Mouse (Mus musculus) megakaryocyte, embryonic 14.5 days (primary cell): ENCODE data around the gene Slc6a17. TPM values are rescaled to one million over a fixed set of nuclear protein-coding genes. Genes with fewer than 3 reads are reported as not detected.

Experiments used
- H3K27me3 ChIP-seq: replicated peaks from 2 replicates; pipeline ENCODE3; 2012; ENCODE audit warnings: inconsistent platforms
- H3K36me3 ChIP-seq: replicated peaks from 2 replicates; pipeline ENCODE3; 2012; ENCODE audit warnings: low read length, inconsistent platforms, mixed read lengths
- H3K4me1 ChIP-seq: 2 replicates; pipeline ENCODE4 v1.6.1; 2012; ENCODE audit warnings: inconsistent platforms
- H3K4me3 ChIP-seq: replicated peaks from 2 replicates; pipeline ENCODE3; 2012; ENCODE audit warnings: moderate library complexity, mild to moderate bottlenecking, inconsistent platforms
- H3K9me3 ChIP-seq: 2 replicates; pipeline ENCODE4 v1.6.1; 2012; ENCODE audit warnings: inconsistent platforms
- FLI1 ChIP-seq: IDR thresholded peaks from 2 replicates; pipeline ENCODE4 v1.6.1; 2012; ENCODE audit warnings: low read length, inconsistent platforms, mixed read lengths
- GATA1 ChIP-seq: IDR thresholded peaks from 3 replicates; pipeline ENCODE4 v1.6.1; 2012; ENCODE audit warnings: mixed read lengths, low read length, inconsistent platforms, borderline replicate concordance
- polyA plus RNA-seq: library from polyadenylated mRNA; stranded (reverse); fragments of >175 nt; gene quantifications from 2 replicates; pipeline ENCODE4 v1.2.3, GENCODE M21; 2012; ENCODE audit warnings: low replicate concordance; ENCODE audit not compliant: insufficient read depth

Gene Slc6a17
- polyA plus RNA-seq, 1 experiment, result not detected

- H3K4me3 ChIP-seq, result no peak overlapping the region
- TF ChIP-seq FLI1, result no peak
- TF ChIP-seq GATA1, result no peak
- H3K9me3 ChIP-seq, result no peaks in the 10 kb centered on the region
- peaks cover 24% of the 10 kb centered on the region for H3K4me1 ChIP-seq
- no peaks in the 10 kb centered on the region for H3K36me3 ChIP-seq
- H3K27me3 ChIP-seq, result peaks cover 99% of the 10 kb centered on the region
These were observed 59.7 kb downstream of the Slc6a17 start for GRCm38 (mm10) chr3:107458104-107458503.

GRCm38 (mm10) chr3:107454280-107454679 is 63.5 kb downstream of the Slc6a17 start:
- H3K36me3 ChIP-seq, result no peaks in the 10 kb centered on the region
- H3K9me3 ChIP-seq, result no peaks in the 10 kb centered on the region
- H3K4me3 ChIP-seq, result no peak overlapping the region
- H3K4me1 ChIP-seq, result peaks cover 15% of the 10 kb centered on the region
- peaks cover 94% of the 10 kb centered on the region for H3K27me3 ChIP-seq
- TF ChIP-seq GATA1, result no peak
- no peak for TF ChIP-seq FLI1

GRCm38 (mm10) chr3:107446822-107447221 is 71.0 kb downstream of the Slc6a17 start:
- H3K27me3 ChIP-seq, result peaks cover 83% of the 10 kb centered on the region
- peaks cover 7% of the 10 kb centered on the region for H3K4me1 ChIP-seq
- 0 out of 2 replicates have a peak, but pooled peaks cover 5% of the 10 kb centered on the region for H3K9me3 ChIP-seq
- H3K4me3 ChIP-seq, result no peak overlapping the region
- no peaks in the 10 kb centered on the region for H3K36me3 ChIP-seq
- no peak for TF ChIP-seq FLI1
- TF ChIP-seq GATA1, result no peak

- TF ChIP-seq GATA1 (no peak), FLI1 (no peak)
- peaks cover 23% of the 10 kb centered on the region for H3K4me1 ChIP-seq
- no peaks in the 10 kb centered on the region for H3K36me3 ChIP-seq
- peaks cover 82% of the 10 kb centered on the region for H3K27me3 ChIP-seq
- H3K9me3 ChIP-seq, result 0 out of 2 replicates have a peak, but pooled peaks cover 5% of the 10 kb centered on the region
- no peak overlapping the region for H3K4me3 ChIP-seq
These were observed 74.0 kb downstream of the Slc6a17 start for GRCm38 (mm10) chr3:107443866-107444265.

- TF ChIP-seq GATA1 (no peak), FLI1 (no peak)
- Histone ChIP-seq H3K4me3 (no peak overlapping the region), H3K9me3 (no peaks in the 10 kb centered on the region), H3K27me3 (peaks cover 80% of the 10 kb centered on the region), H3K4me1 (peaks cover 23% of the 10 kb centered on the region), H3K36me3 (no peaks in the 10 kb centered on the region)
These were observed 75.6 kb downstream of the Slc6a17 start for GRCm38 (mm10) chr3:107442191-107442590.

- peaks cover 77% of the 10 kb centered on the region for H3K27me3 ChIP-seq
- H3K36me3 ChIP-seq, result no peaks in the 10 kb centered on the region
- TF ChIP-seq FLI1 (no peak), GATA1 (no peak)
- no peaks in the 10 kb centered on the region for H3K9me3 ChIP-seq
- no peak overlapping the region for H3K4me3 ChIP-seq
- H3K4me1 ChIP-seq, result peaks cover 17% of the 10 kb centered on the region
These were observed 76.5 kb downstream of the Slc6a17 start for GRCm38 (mm10) chr3:107441306-107441705.

GRCm38 (mm10) chr3:107439280-107439679 is 78.5 kb downstream of the Slc6a17 start:
- TF ChIP-seq FLI1 (no peak), GATA1 (no peak)
- peaks cover 16% of the 10 kb centered on the region for H3K4me1 ChIP-seq
- H3K4me3 ChIP-seq, result no peak overlapping the region
- H3K9me3 ChIP-seq, result no peaks in the 10 kb centered on the region
- H3K36me3 ChIP-seq, result no peaks in the 10 kb centered on the region
- peaks cover 63% of the 10 kb centered on the region for H3K27me3 ChIP-seq

GRCm38 (mm10) chr3:107437666-107438065 is 80.2 kb downstream of the Slc6a17 start:
- no peak overlapping the region for H3K4me3 ChIP-seq
- no peaks in the 10 kb centered on the region for H3K9me3 ChIP-seq
- H3K27me3 ChIP-seq, result peaks cover 59% of the 10 kb centered on the region
- H3K4me1 ChIP-seq, result peaks cover 16% of the 10 kb centered on the region
- H3K36me3 ChIP-seq, result no peaks in the 10 kb centered on the region
- no peak for TF ChIP-seq FLI1

GRCm38 (mm10) chr3:107436434-107436833 is 81.4 kb downstream of the Slc6a17 start:
- H3K36me3 ChIP-seq, result no peaks in the 10 kb centered on the region
- no peaks in the 10 kb centered on the region for H3K9me3 ChIP-seq
- peaks cover 16% of the 10 kb centered on the region for H3K4me1 ChIP-seq
- TF ChIP-seq FLI1 (no peak), GATA1 (no peak)
- H3K4me3 ChIP-seq, result no peak overlapping the region
- H3K27me3 ChIP-seq, result peaks cover 53% of the 10 kb centered on the region

- no peaks in the 10 kb centered on the region for H3K4me1 ChIP-seq
- no peaks in the 10 kb centered on the region for H3K36me3 ChIP-seq
- H3K9me3 ChIP-seq, result no peaks in the 10 kb centered on the region
- peaks cover 48% of the 10 kb centered on the region for H3K27me3 ChIP-seq
- no peak for TF ChIP-seq GATA1
- no peak for TF ChIP-seq FLI1
- no peak overlapping the region for H3K4me3 ChIP-seq
These were observed 84.2 kb downstream of the Slc6a17 start for GRCm38 (mm10) chr3:107433614-107434013.

- Histone ChIP-seq H3K4me1 (no peaks in the 10 kb centered on the region), H3K27me3 (peaks cover 44% of the 10 kb centered on the region), H3K4me3 (no peak overlapping the region), H3K36me3 (no peaks in the 10 kb centered on the region), H3K9me3 (peaks cover 13% of the 10 kb centered on the region)
- TF ChIP-seq FLI1 (no peak), GATA1 (no peak)
These were observed 86.5 kb downstream of the Slc6a17 start for GRCm38 (mm10) chr3:107431268-107431667.
